Mouse (Mus musculus): ENCODE measurements at regions not wholly inside any gene's neighbourhood (a gene's known extent, or its start where the extent isn't known, plus 50 kb on each side); places are given as distances from the start of the nearest gene placed in this dataset.

DNA sequence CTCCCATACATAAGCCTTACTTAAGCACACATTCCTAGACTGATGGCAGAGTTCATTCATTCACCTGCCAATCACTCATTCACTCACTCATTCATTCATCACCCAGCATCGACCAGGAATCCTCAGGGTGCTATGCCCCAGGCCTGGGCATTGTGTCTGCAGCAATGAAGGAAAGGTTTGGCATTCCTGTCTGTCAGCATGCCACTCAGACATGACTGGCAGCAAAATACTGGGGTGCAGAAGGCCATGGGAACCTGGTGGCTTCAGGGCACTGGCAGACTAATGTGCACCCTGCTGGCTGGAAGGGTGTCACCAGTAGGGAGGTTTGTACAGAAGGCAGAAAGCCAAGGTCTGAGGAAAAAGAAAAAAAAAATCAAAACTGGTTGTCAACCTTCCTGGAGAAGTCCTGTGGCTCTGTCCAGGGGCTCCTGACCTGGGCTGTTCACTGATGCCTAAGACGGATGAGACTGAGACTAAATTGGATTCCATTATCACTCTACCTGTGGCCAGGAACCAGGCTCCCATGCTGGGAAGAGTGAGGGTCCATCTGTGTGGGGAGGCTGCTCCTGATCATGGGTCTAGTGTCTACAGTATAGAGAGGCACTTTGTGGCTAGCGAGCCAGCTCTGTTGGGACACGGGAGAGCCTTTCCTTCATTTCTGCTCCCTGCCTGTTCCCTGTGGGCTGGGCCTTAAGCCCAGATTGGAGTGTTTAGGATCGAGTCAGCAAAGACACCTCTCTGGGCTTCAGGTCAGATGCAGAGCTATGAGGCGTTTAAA is 104.1 kb downstream of the Cstad start:
- DNase-seq (ENCODE audit: low spot score), result no peak

DNA sequence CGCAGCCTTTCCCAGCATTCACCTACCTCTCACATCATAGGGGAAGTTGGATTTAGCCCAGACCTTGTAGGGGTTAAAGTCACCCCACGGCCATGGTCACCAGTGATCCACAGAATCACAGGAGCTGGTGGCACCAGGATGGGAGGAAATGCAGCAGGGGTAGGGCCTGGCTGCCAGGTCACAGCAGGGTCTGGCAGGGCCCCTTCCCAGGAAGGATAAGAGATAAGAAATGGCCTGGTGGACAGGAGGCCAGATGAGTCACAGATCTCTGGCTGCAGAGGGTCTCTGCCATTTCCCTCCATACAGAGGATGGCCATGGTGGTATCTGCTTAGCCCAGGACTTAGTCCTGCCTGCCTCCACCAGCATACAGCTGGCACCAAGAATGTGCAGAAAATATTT is 103.0 kb downstream of the Cstad start:
- no peak for DNase-seq (ENCODE audit: low spot score)

DNA sequence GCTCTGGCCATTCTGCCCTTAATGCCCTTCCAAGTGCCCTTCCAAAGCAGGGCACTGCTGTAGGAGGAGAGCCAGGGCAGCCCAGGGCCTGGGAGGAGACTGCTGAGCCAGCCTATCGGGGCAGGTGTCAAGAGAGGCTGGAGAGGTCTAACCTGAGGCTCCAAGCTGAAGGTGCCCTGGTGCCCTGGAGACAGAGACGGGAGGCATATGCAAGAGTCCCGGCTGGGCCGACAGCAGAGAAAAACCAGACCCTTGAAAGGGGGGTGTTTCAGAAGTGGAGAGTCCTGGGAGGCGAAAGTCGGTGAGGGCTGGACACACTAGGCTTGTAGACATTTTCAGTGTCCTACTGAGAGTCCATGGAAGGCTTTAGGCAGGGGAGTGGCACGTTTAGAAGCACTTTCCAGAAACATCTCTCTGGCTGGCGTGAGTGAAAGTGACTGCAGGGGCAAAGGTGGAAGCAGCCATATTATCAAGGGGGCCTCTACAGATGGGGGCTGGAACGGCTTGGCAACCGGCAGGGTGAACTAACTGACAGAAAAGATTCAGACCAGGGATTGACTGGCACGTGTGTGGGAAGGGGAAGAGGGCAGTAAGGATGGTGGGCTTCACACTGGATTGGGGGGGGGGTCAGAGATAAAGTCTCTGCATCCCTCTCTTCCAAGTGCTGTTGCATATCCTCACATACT is 101.1 kb downstream of the Cstad start:
- DNase-seq (ENCODE audit: low spot score), result no peak

DNA sequence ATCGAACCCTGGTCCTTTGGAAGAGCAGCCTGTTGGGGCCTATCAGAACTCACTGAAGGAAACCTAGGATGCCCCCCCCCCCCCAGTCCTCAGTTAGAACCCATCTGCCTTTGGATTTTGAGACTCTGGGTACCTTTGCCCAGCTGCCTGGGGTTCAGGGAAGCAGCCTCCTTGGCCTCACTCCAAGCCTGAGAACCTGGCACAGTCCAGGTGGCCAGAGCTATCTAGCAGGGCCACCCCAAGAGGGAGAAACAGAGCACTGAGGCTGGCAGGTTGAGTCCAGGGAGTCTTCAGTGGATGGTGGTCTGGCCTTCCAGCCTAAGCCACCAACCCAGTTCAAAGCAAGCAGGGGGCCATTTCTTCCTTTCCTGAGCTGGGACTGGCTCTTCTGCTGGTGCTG is 100.2 kb downstream of the Cstad start:
- DNase-seq (ENCODE audit: low spot score), result no peak

DNA sequence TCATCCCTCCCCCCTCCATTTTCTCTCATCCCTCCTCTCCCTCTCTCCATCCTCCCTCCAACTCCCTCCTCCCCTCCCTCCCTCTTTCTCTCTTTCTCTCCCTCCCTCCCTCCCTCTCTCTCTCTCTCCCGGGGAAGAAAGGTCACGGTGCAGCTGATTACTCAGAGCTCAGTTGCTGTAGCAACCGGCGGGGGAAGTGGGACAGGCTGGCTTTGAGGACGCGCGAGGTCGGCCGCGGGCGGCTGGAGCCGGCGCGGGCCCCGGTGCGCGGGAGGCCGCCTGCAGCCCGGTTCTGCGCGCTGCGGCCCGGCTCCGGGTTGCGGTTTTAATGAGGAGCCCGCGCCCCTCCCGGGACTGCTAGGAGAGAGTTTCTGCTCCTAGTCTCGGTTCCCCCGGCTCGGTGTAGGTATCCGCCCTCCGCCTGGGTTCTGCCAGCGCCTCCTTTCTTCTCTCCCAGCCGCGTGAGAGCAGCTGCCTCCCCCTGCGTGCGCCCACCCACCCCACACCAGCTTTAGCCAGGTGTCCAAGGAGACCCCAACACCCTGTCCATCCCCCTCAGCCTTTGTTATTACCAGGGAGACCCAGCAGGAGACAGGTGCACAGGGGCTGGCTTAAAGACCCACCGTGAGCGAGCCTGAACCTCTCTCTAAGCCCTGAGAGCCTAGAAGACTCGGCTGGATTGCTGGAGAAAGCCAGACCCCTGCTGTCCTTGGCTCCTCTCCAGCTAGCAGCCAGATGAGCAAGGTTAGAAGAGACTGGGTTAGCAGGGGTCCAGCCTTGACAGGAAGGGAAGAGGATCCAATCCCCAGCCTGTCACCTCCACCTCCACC is 98.6 kb downstream of the Cstad start:
- peak; percentile 88 for DNase-seq (ENCODE audit: low spot score)

DNA sequence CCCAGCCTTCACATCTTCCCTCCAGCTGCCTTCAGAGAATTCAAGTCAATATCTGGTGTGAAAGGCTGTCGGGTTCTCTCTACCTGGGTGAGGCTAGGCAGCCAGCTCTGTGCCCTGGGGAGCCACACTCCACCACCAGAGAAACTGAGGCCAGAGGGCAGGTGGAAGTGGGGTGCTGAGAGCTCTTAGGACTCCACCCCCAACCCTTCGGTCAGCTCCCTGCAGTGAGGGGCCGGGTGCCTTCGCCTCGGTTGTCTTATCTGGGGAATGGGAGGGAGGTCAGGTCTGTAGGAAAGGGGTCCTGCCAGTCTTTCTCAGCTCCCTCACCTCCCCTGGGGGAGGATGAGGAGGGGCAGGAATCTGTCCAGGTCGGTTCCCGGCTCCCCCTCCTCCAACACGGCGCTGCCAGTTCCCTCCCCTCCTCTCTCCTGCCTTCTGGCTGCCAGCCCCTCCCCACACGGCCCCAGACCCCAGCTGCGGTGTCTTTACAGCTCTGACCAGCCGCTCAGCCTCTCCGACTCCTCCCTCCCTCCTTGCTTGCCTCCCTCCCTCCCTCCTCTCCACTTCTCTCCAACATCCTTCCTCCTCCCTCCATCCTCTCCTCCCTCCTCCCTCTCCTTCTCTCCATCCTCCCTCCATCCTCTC is 97.8 kb downstream of the Cstad start:
- DNase-seq (ENCODE audit: low spot score), result no peak

DNA sequence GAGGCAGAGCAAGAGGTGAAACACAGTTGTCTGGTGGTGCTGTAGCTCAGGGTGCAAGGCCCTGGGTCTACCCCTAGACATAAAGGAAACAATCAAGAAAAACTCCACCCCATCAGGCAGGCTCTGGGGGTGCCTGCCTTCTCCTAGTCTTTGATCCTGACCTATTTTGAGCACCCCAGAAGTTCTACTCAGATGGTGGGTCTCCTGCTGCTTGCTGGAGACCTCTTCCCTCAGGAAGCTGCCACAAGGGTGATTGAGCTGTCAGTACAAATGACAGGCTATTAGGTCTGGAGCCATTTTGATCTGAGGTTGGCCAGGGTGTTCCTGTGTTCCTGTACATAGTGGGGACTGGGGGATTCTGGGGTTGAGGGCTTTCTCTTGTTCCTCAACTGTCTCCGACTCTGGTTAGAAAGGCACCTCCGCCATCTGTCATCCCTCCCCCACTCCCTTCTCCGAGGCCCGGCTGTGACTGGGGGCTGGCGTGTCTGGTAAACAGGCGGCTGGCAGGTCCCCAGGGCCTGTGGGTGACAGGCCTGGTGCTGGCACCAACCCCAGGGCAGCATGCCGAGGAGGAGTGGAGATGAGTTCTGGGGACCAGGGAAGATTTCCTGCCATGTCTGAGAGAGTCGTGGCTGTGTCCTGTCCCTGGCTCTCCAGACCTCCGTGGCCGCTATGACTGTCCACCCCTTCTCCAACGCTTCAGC is 97.2 kb downstream of the Cstad start:
- DNase-seq (ENCODE audit: low spot score), result peak; percentile 83

DNA sequence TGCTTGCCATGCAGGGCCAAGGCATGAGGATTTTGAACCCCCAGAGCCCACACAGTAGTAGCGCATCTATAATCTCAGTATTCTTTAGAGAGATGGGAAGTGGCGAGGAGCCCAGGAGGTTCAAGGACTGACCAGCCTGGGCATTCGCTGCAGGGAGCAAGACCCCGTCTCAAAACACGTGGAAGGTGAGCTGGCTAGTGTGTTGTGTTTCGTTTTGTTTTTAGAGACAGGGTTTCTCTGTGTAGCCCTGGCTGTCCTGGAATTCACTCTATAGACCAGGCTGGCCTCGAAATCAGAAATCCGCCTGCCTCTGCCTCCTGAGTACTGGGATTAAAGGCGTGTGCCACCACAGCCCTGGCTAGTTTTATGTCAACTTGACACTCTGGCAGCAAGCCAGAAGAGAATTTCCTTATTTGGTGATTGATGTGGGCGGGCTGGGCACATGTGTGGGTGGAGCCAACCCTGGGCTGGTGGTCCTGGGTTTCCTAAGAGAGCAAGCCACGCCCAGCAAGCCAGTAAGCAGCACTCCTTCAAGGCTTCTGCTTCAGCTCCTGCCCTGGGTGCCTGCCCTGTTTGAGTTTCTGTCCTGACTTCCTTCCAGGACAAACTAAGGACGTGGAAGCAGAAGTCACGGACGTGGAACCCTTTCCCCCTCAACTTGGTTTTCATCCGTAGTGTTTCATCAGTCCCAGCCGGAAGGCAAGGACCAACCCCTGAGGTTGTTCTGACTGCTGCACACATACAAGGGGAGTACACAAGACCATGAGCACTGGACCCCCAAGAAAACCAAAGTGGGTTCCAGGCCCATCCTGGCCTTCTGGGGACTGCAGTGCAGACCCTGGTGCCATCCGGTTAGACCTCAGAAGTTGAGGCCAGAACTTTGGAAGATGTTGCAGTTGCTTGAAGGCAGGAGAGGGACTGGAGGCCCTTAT is 96.4 kb downstream of the Cstad start:
- DNase-seq (ENCODE audit: low spot score), result no peak

DNA sequence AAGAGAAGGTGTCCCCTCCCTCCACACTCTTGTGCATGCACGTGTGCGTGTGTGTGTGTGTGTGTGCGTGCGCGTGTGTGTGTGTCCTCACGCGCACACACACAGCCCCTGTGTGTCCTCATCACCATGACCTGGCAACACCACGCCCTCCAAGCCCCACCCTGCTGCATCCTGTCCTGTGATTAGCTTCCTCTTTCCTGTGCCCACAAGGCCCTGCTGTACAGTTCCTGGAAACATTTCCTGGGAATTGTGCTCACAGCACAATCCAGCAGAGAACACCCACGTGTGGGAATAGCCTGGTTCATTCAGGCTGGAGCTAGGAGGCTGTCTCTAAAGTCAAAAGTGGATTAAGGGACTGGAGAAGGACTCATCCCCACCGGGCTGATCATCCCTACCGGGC is 95.5 kb downstream of the Cstad start:
- DNase-seq (ENCODE audit: low spot score), result peak; percentile 19

DNA sequence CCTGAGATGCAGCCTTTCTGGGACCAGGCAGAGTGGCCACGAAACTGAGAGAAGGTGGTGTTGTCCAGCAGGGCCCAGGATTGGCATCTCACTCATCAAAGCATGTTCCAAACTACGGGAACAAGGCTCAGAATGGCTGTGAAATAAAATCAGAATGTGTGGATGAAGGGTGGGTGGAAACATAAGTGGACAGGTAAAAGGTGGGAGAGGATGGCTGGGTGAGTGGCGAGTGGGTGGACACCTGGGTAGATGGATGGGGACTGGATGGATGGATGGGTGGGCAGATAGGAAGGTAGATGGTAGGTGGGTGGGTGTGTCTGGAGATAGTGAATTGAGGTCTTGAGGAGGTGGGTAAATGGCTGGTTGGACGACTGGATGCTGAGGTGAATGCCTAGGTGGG is 93.6 kb downstream of the Cstad start:
- DNase-seq (ENCODE audit: low spot score), result no peak

DNA sequence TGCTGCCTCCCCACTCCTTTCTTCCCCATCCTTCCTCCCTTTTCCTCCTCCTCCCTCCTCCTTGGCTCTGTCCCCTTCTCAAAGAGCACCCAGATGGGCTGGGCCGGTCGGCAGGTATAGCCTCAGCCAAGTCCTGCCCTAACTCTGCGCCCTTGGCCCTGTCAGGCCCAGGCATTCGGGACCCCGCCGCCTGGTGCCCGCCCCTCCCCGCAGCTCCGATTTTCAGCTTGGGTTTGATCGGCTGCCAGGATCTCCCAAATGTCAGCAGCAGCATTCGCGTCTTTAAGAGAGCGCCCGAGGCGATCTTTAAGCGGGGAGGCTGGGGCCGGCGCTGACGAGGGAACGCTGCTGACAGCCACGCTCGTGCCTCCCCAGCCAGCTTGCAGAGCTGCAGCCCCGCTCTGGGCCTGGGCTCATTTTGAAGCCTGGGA is 92.3 kb downstream of the Cstad start:
- DNase-seq (ENCODE audit: low spot score), result no peak

DNA sequence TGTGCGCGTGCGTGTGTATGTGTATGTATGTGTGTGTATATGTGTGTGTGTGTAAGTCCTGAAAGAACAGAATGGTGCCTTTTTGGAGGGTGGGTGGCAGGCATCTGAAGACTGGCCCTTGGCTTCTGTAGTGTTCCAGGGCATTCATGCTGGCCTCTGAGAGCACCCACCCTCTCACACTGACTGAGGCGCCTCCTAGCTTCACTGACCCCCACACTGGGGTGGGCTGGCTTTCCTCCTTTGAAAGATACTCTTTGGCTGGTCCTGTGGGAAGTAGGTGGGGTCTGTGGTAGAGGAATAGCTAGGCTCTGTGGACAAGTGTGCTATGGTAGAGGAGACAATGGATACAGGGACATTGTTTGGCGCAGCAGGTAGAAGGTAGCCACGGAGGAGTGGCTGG is 91.5 kb downstream of the Cstad start:
- DNase-seq (ENCODE audit: low spot score), result no peak

DNA sequence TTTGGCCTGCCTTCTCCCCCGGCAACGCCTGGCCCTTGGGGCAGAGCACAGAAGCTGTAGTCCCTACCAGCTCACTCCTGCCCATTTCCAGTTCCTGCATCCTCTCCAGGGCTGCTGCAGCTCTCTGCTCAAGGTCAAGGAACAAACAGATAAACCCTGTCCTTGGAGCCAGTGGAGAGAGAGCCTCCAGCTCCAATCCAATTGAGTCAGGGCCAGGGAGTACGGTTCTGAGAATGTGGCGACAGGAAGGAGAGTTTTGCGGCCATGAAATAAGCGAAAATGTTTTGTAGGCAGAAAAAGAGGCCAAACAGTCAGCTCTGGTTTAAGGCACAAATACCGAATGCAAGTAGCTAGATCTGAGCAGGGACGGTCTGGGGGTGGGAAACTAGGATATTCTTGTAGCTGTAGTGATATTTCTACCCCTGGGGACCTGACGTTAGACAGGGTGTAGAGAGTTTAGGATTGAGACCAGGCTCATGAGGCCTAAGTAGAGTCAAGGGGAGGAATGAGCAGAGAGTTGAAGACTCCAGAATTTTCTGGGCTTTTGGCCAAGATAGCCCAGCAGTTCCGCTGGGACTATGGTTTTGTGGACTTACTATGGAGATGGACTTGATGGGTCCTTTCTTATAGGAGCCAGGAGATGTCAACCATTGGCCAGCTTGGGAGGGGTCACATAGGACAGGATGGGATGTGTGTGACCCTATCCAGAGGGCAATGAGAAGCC is 90.5 kb downstream of the Cstad start:
- DNase-seq (ENCODE audit: low spot score), result peak; percentile 92

DNA sequence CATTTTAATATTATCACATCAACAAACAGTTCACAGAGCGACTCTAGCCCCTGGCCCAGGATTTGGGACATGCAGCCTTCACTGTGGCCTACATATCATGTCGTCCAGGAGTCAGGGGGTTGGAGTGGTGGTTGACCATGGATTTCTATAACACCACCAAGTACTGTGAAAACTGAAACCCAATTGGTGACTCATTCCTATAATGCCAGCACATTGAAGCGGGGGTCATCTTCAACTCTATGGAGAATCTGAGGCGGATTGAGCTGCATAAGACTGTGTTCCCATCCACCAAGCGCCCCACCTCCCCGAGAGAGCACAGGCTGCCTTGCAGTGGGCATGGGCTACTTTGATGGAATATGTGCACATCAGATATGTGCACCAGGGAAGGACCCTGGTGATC is 89.6 kb downstream of the Cstad start:
- DNase-seq (ENCODE audit: low spot score), result no peak

DNA sequence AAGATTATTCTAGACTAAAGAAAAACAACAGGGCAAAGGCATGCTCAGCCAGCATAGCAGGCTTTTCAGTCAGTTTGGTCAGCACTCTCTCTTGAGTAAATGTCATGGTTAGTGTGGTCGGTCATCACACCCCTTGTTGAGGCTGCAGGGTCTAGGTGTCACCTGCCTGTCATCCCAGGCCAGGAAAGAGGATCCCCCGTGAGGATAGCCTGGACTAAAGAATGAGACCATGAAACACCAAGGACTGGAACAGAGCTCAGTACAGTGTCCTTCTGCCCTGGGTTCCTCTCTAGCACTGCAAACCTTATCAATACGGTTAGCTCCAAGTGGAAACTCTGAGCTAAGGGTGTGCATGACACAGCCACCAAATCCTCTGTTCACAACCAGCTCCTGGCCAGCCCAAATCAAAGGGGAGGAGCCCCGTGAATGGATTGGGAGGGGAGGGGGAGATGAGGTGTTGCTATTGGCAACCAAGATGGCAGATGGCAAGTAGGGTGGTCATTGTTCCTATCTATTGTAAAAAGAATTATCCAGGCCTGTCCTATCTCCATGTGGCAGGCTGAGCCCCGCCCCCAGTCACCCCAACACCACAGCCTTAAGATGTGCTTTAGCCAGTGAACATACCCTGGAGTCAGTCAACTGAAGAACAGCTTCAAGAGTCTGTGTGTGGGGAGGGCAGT is 87.4 kb downstream of the Cstad start:
- DNase-seq (ENCODE audit: low spot score), result no peak

DNA sequence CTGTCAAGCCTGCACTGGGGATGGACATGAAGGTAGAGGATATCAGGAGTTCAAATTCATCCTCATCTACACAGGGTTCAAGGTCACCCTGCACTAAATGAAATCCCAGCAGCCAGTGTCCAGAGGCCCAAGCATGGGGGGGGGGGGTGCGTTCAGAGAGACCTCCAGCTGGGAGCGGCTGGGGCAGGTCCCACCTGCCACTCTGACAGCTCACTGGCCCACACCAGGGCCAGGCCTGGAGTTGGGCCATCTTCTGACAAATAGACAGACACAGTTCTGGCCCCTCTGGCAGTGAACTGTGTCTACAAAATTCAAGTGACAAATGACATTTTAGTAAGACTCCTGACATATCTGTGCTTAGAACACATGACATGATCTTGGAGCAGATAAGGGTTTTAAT is 86.8 kb downstream of the Cstad start:
- no peak for DNase-seq (ENCODE audit: low spot score)

DNA sequence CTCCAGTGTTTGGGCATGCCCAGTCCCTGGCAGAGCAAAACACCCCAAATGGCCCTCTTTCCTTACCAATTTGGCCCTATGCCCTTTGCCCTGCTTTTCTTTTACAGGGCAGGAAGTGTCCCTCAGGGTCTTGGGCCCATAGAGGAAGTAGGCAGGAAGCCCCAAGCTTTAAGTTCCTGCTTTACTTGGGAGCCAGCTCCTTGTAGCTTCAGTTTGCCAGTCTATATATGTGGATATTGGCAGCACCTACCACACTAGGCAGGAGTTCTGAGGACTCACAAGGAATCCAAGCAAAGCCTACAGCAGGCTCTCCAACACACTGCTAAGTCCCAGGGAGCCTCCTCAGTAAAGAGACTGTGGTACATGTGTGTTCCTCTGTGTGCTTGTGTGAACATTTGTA is 84.2 kb downstream of the Cstad start:
- DNase-seq (ENCODE audit: low spot score), result no peak

DNA sequence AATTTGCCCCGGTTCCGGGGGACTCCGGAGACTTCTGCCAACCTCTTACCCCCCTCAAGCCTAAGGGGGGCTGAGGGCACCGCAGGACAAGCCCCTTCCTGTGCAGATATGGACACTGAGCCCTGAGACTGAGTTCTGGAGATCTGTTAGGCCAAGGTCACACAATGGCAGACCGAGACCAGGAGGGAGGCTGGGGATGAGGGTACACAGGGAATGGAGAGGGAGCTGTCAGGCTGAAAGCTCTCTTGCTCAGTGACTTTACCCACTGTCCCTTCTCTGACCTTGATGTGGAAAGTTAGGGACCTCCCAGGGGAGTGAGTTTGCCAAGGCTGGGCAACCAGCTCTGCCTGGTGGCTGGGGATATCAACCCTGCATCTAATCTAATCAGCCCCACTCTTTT is 82.7 kb downstream of the Cstad start:
- DNase-seq (ENCODE audit: low spot score), result no peak

DNA sequence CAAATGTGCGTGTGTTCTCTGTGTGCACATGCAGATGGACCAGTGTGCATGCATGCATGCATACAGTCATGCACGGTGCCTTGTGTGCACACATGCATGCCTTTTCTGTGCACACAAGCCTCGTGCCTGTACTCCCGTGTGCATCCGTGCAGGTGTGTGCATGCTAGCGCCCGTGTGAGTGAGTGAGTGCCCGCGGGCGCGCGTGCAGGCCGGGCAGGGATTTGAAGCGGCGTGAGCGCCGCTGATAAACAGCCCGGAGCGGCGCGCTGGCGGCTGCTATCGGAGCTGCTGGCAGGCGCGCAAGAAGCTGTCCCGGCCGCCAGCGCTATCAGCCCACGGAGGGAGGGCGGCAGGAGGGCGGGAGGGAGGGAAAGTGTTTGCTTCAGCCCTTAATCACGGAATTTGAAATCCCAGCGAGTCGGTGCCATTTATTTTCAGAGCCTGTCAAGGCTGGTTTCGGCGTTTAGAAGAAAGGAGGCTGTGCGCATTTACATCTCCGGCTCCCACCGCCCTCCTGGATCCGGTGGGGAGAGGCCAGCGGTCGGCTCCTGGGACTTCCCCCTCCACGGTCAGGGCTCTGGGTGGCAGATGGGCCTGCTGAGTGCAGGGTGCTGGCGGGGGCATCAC is 82.1 kb downstream of the Cstad start:
- peak; percentile 37 for DNase-seq (ENCODE audit: low spot score)

Data from adipocyte (in vitro differentiated cells).